Mouse (Mus musculus) 3134 (cell line): Measurements from ENCODE around the gene Lmcd1.
A peak's percentile ranks its signal among the peaks of the same experiment; 100 is the strongest.
"Not testable (repeated sequence)": the region's sequence is repeated elsewhere in the genome, so short reads cannot be mapped to it uniquely, and the experiment has no call there.

Source experiments
- DNase-seq: peaks from one replicate; pipeline ENCODE4 v3.0.0-alpha.2; 2011; ENCODE audit warnings: low spot score; ENCODE audit not compliant: insufficient read length; ENCODE audit errors: extremely low read depth

The Lmcd1 gene

DNA sequence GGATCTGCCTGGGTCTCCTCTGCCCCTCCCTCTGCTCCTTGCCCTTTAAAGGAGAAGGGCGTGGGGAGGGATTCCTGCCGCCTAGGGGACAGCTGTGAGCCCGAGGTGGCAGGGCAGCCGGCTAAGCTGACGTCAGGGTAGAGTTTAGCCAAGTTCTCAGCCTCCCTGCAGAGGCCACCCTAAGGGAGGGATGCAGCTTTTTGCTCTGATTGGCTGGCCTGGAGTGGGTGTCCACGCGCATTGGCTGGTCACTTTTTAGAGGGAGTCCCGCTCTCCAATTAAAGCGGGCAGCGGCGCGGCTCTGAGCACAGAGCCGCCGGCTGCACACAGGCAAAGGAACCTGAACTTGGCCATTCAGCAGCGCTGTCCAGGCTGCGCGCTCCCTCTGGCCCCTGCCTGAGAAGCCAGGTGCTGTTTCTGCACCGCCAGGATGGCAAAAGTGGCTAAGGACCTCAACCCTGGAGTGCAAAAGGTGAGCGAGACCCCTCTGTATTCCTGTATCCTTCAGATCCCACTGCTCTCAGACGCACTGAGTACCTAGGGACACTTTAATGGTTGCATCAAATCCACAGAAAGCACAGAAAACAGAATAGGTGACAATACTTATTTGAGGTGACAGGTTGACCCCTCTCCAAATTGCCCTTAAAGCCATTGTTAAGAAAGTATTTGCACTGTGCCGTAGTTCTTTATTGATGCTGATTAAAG, at the start of gene Lmcd1:
TSS of gene Lmcd1 (plus strand) at position 258 of the 705 bp plus-strand sequence.
- peak; percentile 94 for DNase-seq

DNA sequence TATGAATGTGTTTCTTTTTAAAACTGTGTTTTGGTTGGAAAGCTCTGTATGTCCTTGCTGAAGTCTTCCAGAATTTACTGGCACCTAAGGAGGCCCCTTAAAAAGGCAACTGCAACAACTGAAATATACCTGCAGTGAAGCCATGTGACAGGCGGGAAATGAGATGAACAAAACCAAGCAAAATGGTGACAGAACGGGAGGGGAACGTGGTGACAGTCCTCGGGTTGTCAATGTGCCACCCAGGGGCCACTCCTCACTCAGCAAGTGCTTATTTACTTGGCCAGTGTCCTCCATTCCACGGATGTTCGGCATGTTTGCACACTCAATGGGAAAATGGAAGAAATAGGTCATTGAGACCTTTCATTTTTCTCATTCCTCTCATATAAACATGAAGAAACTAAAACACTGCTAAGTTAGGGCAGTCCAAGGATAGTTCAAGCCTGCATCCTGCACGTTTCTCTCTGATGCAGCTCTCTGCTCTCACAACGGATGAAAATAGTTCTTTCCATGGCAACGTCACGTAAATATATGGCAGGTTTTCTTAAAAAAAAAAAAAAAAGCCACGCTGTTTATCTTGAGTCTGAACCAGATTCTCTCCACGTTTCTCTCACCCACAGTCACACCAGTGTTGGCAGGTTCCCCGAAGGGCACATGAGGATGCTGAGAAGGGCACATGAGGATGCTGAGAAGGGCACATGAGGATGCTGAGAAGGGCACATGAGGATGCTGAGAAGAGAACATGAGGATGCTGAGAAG, 49.5 kb upstream of the Lmcd1 start:
- DNase-seq: no peak

DNA sequence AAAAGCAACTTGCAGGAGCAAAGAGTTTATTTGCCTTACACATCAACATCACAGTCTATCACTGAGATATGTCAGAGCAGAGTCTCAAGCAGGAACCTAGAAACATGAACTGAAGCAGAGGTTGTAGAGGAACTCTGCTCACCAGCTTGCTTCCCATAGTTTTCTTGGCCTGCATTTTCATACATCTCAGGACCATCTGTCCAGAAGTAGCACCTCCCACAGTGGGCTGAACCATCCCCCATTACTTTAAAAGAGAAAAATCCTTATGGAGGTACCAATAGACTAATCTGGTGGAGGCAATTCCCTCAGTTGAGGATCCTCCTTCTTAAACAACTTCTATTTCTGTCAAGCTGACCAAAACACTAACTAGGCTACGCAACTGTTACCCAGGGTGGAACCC, 36.8 kb upstream of the Lmcd1 start:
- no peak for DNase-seq

DNA sequence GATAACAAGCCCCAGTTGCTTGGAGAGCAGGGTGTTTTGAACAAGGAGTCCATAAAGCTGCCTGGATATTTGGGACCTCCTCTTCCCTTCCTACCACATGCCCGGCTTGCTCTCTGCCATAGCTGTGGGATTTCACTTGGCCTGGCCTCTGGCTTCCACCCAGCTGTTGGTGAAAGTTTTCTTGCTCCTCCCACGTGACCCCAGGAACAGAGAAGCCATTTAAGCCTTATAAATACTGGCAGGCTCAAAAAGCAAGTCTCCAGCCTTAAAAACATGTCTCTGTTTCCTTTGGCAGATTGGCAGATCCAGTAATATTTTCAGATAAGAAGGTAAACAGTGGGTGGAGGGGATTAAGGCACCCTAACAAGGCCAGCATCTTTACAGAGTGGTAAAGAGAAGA, 31.3 kb upstream of the Lmcd1 start:
- peak; percentile 24 for DNase-seq

DNA sequence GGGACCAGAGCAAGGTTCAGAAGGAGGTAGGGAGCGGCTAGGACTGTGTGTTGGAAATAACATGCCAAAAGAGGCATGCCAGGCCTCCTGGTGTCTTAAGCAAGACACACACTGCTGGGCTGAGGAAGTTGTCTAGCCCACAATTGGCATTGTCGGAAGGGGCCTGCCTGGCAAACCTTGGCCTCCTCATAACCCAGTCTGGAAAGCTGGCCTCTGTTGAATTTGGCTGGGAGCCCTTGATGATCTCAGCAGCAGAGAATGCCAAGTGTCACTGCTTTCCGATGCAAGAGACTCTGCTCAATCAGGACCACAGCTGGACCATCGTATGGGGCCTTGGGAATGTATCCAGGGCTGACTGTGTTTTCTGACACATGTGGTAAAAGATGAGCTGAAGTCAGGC, 27.9 kb upstream of the Lmcd1 start:
- DNase-seq: peak; percentile 87

DNA sequence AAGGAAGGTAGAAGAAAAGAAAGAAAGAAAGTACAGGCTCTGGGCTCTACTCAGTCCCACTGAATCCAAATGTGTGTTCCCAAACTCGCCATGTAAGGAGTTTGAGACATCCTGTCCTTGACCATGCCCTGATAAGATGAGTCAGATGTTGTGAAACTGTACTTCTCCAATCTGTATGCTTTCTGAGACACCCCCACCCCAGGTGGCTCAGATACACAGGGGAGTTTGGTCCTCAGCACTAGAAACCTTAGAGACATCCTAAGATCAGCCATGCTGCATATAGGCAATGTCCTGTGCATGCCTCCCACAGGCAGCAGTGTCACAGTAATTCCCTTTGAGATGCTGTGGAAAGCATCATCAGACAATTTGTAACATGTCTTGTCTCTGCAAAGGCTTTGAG, 26.9 kb upstream of the Lmcd1 start:
- no peak for DNase-seq

DNA sequence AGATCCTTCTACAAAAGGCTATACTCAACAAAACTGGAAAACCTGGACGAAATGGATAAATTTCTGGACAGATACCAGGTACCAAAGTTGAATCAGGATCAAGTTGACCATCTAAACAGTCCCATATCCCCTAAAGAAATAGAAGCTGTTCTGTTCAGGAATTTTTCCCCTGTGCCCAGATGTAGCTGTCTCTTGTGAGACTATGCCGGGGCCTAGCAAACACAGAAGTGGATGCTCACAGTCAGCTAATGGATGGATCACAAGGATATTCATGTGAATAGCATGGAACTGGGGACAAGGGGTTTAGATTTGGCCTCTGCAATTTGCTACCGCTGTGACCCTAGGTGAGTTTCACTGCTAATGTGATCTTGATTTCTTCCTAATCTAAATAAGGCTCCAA, 19.6 kb upstream of the Lmcd1 start:
- not testable (repeated sequence) for DNase-seq

DNA sequence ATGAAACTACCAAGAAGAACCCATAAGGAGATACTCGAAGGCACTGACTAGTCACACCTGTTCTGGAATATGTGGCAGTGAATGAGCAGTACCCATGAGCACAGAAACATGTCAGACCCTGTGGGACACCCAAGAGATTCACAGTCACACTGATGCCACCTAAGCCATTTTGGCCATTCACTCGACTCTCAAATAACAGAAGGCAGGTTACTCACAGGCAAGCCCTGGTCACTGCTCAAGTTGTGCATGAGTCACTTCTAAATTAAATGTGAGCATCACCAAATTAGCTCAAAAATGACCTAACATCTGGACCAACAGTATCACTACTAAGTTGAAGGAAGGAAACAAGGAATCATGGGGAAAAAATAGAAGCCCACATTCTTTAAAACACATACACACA, 18.6 kb upstream of the Lmcd1 start:
- no peak for DNase-seq

DNA sequence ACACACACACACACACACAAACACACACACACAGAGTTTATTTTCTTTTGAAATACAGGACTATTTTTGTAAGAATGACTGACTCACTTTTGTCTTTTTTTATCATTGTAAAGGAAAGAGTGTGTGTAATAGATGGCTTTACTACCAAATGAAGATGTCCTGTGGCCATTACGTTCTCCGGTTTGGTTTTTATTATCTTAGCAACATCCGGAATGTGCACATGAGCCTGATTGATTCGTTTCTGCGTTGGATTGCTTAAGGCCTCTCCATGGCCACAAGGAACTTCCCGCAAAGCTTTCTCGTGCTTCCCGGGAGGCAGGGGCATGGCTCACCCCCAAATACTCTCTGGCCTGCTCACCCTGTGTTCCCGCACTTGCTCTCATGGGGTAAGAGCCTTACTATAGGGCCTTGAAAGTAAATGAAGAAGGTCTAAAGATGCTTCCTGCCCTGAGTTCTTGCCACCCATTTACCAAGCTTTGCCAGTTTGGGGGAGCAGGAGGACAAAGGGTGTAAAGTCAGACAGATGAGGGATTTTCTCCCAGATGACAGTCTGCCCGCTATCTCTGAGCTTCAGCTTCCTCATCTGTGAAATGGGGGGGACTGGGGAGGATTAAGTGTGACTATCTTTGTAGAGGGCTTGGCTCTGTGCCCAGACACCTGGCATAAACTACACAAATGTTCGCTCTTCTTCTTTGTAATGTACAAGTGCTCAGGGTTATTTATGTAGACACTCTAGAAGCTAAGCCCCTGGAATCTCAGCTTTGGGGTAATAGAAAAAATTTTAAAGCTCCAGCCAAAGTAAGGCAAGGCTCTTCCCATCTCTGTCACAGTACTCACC, 18.0 kb upstream of the Lmcd1 start:
- DNase-seq: no peak

DNA sequence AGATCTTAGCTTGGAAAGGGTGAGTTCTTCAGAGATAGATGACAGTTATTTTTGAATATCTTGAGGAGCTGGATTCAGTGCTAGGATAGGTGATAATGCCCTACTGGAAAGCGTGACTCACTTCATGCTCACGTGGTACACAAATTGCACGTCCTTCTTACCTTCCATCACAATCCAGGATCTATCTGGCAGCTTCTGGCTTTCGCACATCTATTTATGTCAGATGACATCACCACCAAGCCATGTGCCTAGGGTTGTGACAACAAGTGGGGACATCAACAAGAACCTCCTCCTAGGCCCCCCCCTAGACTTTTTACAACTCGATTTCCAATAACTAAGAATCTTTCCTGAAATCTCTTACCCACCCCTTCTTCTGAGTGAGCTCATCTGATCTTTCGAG, 17.0 kb upstream of the Lmcd1 start:
- DNase-seq: no peak

DNA sequence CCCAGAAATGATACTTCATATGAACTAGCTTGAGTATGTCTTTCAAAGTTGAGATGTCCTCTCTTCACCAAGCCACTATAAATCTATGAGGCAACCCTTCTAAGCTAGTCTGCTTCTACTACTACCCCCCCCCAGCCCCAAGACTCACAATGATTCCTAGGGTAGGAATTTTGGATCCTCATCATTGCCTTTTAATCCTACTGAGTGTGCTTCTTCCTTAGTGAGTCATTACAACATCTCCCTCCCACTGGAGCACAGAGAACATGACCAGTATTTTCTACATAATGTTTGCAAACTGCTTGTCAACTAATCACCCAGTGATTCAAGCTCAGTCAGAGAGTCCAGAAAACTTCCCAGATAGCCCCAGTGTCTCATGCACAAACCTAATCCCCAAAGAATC, 12.5 kb upstream of the Lmcd1 start:
- DNase-seq: no peak

DNA sequence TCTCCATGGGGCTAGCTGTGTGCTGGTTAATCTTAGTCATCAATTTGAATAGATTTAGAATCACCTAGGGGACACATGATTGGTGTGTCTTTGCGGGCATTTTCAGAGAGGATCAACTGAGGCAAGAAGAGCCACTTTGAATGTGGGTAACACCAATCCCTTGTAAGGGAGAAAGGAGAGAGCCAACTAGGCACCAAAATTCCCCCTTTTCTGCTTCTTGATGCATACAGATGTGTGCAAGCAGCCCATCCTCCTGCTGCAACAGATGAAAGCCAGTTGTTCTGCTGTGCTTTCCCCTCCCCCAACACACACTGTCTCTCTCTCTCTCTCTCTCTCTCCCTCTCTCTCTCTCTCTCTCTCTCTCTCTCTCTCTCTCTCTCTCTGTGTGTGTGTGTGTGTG, 9.2 kb upstream of the Lmcd1 start:
- DNase-seq: no peak

DNA sequence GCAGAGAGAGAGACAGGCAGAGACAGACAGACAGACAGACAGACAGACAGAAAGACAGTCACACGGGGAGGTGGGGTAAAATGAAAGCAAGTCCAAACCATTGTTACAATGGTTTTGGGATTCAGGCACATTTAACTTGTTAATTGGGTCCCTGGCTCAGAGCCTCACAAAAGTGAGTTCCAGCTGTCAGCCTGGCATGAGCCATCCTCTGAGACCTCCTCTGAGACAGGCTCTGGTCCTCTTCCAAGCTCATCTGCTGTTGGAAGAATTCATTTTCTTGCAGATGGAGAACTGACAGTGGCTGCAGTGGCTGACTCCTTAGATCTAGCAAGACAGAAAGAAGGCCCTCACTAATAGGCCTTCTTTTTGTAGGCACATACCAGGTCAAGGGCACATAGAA, 6.9 kb upstream of the Lmcd1 start:
- no peak for DNase-seq

DNA sequence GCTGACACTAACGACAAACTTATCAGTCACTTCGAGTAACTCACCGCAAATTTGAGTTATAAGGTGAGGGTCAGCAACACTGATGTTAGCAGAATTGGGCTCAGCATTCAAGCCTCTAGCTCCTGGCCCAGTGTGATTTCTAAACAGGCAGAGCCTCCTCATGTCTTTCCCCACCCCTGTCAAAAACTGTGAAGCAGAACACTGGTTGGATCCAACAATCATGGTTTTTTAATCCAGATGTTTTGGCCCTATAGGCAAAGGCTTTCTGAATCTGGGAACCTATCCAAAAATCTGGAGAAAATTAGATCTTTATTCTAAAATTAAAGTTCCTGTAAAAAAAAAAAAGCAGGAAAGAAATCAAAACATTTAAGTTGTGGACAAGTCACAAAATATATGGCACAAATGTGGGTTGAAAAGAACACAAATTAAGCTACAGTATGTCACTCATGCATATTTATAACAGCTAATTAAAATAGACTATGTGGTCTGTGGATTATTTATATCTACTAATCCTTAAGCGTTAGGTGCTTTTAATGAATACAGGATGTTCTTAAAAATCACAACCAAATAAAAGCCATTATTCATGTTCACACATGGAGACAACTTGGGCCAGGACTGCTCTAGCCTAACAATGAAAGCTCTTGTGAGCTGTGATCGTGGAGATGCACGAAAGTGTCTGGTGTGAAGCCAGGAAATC, 5.7 kb upstream of the Lmcd1 start:
- DNase-seq: no peak

DNA sequence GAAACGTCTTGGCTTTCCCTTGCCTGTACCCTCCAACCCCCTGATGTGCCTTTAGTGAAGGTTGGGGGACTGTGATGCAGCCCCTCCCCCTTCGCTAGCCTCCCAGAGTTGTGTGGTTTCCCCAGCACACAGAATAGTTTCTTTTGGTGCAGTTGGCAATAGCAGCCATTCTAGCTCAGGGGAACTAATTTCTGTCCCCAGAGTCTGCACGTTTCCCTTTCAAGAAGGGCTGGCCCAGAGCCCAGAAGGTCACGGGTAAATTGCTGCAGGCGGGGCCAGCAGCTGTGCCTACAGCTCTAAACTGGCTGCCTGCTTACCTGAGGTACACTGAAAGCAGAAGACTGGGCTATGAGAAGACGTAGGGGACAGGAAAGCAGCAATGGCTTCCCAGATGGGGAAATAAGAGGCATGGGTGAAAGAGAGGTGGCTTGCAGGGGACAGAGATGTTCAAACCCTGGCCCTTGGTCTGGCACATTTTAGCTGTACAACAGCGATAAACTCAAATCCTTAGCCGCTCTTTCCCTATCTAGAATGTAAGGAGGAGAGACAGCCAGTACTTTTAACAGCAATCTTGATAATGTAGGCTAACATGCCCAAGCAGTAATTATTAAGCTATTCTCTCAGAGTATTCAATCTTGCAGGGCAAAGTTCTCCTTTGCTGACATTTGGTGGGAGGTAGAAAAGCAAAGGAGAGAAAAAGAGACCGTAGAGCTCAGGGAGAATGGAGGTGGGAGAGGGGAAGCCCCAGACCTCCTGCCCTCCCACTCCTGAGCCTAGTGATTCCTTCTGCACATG, 900 bp downstream of the Lmcd1 start:
- DNase-seq: peak; percentile 76

DNA sequence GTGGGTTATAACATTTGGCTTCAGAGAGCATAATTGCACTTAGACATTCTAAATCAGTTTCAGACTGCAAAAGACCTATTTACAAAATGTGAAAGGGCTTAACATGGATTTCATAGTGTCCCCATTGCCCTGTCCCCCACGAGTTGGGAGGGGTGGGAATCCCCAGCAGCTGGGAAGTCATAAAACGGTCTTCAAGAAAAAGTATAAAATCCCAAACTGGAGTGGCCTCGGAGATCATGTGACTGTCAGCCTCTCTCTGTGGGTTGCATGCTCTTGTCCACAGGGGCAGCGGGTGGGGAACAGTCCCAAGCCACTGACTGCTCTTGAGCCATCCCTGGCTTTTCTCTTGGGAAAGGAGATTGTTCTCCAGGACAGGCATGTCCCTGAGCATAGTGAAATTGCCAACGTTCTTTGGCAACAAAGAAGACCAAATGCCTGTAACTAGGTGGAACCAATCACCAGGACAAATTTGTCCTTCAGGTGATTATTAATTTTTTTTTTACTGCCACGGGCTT, 2.2 kb downstream of the Lmcd1 start:
- DNase-seq: peak; percentile 67

DNA sequence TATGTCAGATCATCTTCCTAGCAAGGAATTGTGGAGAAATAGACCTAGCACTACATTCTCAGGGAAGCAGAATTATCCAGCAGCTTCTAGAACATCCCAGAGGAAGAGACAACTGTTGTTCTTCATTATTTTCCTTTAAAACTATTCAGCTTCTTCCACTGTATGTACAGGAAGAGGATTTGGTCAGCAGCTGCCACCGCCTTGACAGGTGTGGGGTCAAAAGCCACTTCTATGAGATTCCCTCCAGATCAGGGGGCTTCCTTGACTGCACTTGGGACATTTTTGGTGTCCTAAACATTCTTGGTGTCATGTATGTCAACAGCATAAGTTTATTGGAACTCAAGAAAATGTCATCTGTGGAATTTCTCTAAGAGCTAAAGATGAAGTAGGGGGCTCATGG, 5.2 kb downstream of the Lmcd1 start:
- DNase-seq: no peak

DNA sequence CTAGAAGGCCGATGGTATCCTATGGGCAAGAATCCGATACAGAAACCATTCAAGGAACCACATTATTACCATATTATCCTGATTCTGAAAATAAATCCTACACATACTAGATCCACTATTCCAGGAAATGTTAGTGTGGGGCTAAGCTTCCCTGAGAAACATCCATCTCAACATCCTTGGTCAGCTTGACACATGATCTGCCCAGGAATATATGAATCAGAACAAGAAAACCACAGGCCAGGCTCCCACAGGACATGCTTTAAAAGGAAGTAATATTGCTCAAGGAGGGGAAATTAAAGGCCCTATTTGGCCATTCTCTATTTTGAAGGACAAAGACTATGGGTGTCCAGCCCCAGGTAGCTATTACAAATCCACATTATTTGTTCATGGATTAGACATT, 6.6 kb downstream of the Lmcd1 start:
- peak; percentile 57 for DNase-seq

DNA sequence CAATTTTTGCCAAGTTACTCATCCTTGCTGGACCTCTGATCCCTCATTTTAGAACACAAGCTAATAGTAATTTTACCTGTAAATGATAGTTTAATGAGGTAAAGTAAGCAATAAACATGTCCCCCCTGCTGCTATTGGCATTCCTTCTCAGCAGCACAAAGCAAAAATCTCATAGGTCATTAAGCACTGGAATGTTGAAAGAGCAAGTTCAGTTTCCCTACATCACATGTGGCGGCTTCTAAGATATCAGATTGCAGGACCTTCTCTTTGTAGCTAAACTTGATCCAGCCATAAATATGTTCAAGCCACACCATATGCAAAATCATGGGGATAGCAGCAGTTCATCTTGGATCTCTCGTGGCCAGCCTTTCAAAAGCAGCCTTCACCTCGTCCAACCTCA, 7.4 kb downstream of the Lmcd1 start:
- DNase-seq: no peak

DNA sequence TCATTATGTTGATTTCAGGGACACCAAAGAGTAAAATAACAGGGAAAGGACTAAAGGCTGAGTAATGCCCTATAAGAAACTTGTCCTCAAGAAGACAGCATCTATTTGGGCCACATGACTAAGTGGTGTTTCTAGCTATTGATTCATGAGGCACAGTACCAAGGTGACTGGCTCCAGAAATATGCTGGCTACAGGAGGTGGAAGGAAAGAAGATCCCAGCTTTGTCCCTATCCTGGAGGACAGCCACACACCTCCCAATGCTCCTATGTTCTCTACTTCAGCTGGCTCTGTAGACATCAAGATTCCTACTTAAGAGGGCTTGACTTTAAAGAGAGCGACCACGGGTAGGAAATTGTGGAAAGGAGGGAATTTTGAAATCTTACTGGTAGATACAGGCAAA, 8.4 kb downstream of the Lmcd1 start:
- peak; percentile 49 for DNase-seq
